Mouse (Mus musculus): ENCODE data around the gene Gkn1. TPM values are rescaled to one million over a fixed set of nuclear protein-coding genes. Genes with fewer than 3 reads are reported as not detected.

The Gkn1 gene
- polyA plus RNA-seq, 1 experiment from 2014 or later: not detected

- Histone ChIP-seq H3K9ac (no peak overlapping the region), H3K4me3 (no peak overlapping the region), H3K9me3 (no peaks in the 10 kb centered on the region), H3K4me2 (no peak overlapping the region), H3K36me3 (no peaks in the 10 kb centered on the region), H3K27ac (replicated peaks) (no peak overlapping the region), H3K4me1 (no peaks in the 10 kb centered on the region), H3K27me3 (replicated peaks) (no peaks in the 10 kb centered on the region)
- WGBS: 90% methylated on average over 7 of the region's 7 CpGs
- ATAC-seq (ENCODE audit: extremely low read depth, insufficient number of reproducible peaks, low FRiP score, low TSS enrichment): no peak
Measured at GRCm38 (mm10) chr6:87318651-87319050, 32.1 kb downstream of the Gkn1 start.

GRCm38 (mm10) chr6:87316966-87317365 is 33.8 kb downstream of the Gkn1 start:
- 73% methylated on average over 8 of the region's 8 CpGs for WGBS
- no peak overlapping the region for H3K4me2 ChIP-seq
- H3K36me3 ChIP-seq: no peaks in the 10 kb centered on the region
- no peak overlapping the region for H3K4me3 ChIP-seq
- ATAC-seq (ENCODE audit: extremely low read depth, insufficient number of reproducible peaks, low FRiP score, low TSS enrichment): no peak
- H3K9ac ChIP-seq: no peak overlapping the region
- H3K9me3 ChIP-seq: no peaks in the 10 kb centered on the region
- no peak overlapping the region for H3K27ac ChIP-seq (replicated peaks)
- H3K27me3 ChIP-seq (replicated peaks): no peaks in the 10 kb centered on the region
- no peaks in the 10 kb centered on the region for H3K4me1 ChIP-seq

- Histone ChIP-seq H3K4me3 (no peak overlapping the region), H3K9ac (no peak overlapping the region), H3K27ac (replicated peaks) (no peak overlapping the region), H3K9me3 (no peaks in the 10 kb centered on the region), H3K36me3 (peaks cover 27% of the 10 kb centered on the region), H3K27me3 (replicated peaks) (no peaks in the 10 kb centered on the region), H3K4me1 (no peaks in the 10 kb centered on the region), H3K4me2 (no peak overlapping the region)
- no peak for ATAC-seq (ENCODE audit: extremely low read depth, insufficient number of reproducible peaks, low FRiP score, low TSS enrichment)
- 63% methylated on average over 4 of the region's 4 CpGs for WGBS
Measured at GRCm38 (mm10) chr6:87312761-87313160, 38.0 kb downstream of the Gkn1 start.

GRCm38 (mm10) chr6:87304486-87304885 is 46.3 kb downstream of the Gkn1 start:
- WGBS: 51% methylated on average over 8 of the region's 8 CpGs
- H3K4me3 ChIP-seq: no peak overlapping the region
- H3K4me1 ChIP-seq: no peaks in the 10 kb centered on the region
- no peak overlapping the region for H3K27ac ChIP-seq (replicated peaks)
- no peaks in the 10 kb centered on the region for H3K9me3 ChIP-seq
- peaks cover 19% of the 10 kb centered on the region for H3K36me3 ChIP-seq
- H3K27me3 ChIP-seq (replicated peaks): no peaks in the 10 kb centered on the region
- ATAC-seq (ENCODE audit: extremely low read depth, insufficient number of reproducible peaks, low FRiP score, low TSS enrichment): no peak
- no peak overlapping the region for H3K9ac ChIP-seq
- H3K4me2 ChIP-seq: no peak overlapping the region

- no peak overlapping the region for H3K27ac ChIP-seq (replicated peaks)
- H3K27me3 ChIP-seq (replicated peaks): no peaks in the 10 kb centered on the region
- no peak overlapping the region for H3K9ac ChIP-seq
- H3K4me3 ChIP-seq: no peak overlapping the region
- H3K9me3 ChIP-seq: no peaks in the 10 kb centered on the region
- H3K36me3 ChIP-seq: peaks cover 10% of the 10 kb centered on the region
- 74% methylated on average over 5 of the region's 5 CpGs for WGBS
- no peak for ATAC-seq (ENCODE audit: extremely low read depth, insufficient number of reproducible peaks, low FRiP score, low TSS enrichment)
- no peaks in the 10 kb centered on the region for H3K4me1 ChIP-seq
- no peak overlapping the region for H3K4me2 ChIP-seq
Measured at GRCm38 (mm10) chr6:87302746-87303145, 48.0 kb downstream of the Gkn1 start.

- H3K9ac ChIP-seq: no peak overlapping the region
- no peaks in the 10 kb centered on the region for H3K9me3 ChIP-seq
- H3K4me1 ChIP-seq: no peaks in the 10 kb centered on the region
- no peaks in the 10 kb centered on the region for H3K27me3 ChIP-seq (replicated peaks)
- no peak overlapping the region for H3K27ac ChIP-seq (replicated peaks)
- no peak for ATAC-seq (ENCODE audit: extremely low read depth, insufficient number of reproducible peaks, low FRiP score, low TSS enrichment)
- H3K4me3 ChIP-seq: no peak overlapping the region
- no peak overlapping the region for H3K4me2 ChIP-seq
- H3K36me3 ChIP-seq: peaks cover 4% of the 10 kb centered on the region; the same call in 1 of the 2 replicates
- WGBS: 72% methylated on average over 4 of the region's 4 CpGs
Measured at GRCm38 (mm10) chr6:87301991-87302390, 48.8 kb downstream of the Gkn1 start.

Other genes with a start within 250 kb of the Gkn1 start
- 0.19 and 0.33 TPM in 2 replicates for gene D6Ertd527e, start 246.2 kb downstream of the Gkn1 start, polyA plus RNA-seq (2015; fragmentation: Nextera tagmentation; extraction: Ambion mirVana)
- gene Antxr1, start 15.1 kb downstream of the Gkn1 start, polyA plus RNA-seq (2015; fragmentation: Nextera tagmentation; extraction: Ambion mirVana): 3.6 and 4.5 TPM in 2 replicates
- not detected in 2 replicates for gene Gkn2, start 22.4 kb upstream of the Gkn1 start, polyA plus RNA-seq (2015; fragmentation: Nextera tagmentation; extraction: Ambion mirVana)
- 0.99 and 1.4 TPM in 2 replicates for gene Gkn3, start 38.0 kb upstream of the Gkn1 start, polyA plus RNA-seq (2015; fragmentation: Nextera tagmentation; extraction: Ambion mirVana)
- 4.2 and 4.8 TPM in 2 replicates for gene Bmp10, start 78.1 kb upstream of the Gkn1 start, polyA plus RNA-seq (2015; fragmentation: Nextera tagmentation; extraction: Ambion mirVana)
- 3.5 and 3.6 TPM in 2 replicates for gene Arhgap25, start 182.3 kb upstream of the Gkn1 start, polyA plus RNA-seq (2015; fragmentation: Nextera tagmentation; extraction: Ambion mirVana)
- 2.1 and 3.0 TPM in 2 replicates for gene Prokr1, start 239.8 kb upstream of the Gkn1 start, polyA plus RNA-seq (2015; fragmentation: Nextera tagmentation; extraction: Ambion mirVana)